Mouse (Mus musculus) CD4-positive, CD25-positive, alpha-beta regulatory T cell, adult 2 months (primary cell): ENCODE measurements around the gene 1700122O11Rik.

ENCODE experiments used
- DNase-seq: peaks from one replicate; pipeline ENCODE4 v3.0.0-alpha.2; 2012; ENCODE audit warnings: low read depth, low spot score

1700122O11Rik gene

DNA sequence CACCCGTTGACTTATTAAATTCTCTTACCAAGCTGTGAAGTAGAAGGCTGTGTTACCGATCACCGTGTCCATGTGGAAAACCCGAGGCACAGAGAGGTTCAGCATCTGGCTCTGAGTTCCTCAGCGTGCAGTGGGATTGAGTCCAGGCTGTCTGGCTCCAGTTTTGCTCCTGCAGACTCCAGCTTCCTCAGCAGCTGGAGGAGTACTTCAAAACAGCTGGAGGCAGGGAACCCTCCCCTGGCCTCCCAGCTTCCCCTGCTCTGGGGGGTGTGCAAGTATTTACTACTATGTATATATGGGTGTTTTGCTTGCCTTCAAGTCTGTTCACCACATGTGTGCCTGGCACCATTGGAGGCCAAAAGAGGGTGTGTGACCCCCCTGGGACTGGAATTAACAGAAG, 9.8 kb downstream of the 1700122O11Rik start:
- DNase-seq: no peak

GRCm38 (mm10) chr17:48027677-48028076, 10.4 kb downstream of the 1700122O11Rik start:
- no peak for DNase-seq

- DNase-seq: no peak
Observed at GRCm38 (mm10) chr17:48027019-48027418, 11.1 kb downstream of the 1700122O11Rik start.

- DNase-seq: no peak
Observed at GRCm38 (mm10) chr17:48024045-48024444, 14.0 kb downstream of the 1700122O11Rik start.

DNA sequence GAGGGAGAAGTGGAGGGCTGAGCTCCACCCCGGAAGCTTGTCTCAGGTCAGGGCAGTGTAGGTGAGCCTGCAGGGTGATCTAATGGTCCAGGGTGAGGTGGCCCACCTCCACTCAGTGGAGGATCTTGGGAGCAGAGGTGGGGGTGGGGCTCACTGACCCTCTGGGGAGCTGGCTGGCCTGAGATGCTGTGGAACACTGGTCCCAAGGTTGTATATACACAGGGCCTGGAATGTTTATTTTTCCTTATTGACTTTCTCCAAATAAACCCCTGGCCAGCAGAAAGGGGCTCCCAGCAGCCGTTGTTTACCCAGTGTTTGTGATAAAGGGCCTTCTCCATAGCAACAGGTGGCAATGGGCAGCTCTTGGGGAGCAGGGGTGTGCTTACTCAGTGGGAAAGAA, 18.5 kb downstream of the 1700122O11Rik start:
- no peak for DNase-seq

- no peak for DNase-seq
Observed at GRCm38 (mm10) chr17:48016566-48016965, 21.5 kb downstream of the 1700122O11Rik start.

- DNase-seq: no peak
Observed at GRCm38 (mm10) chr17:48012561-48012960, 25.5 kb downstream of the 1700122O11Rik start.

GRCm38 (mm10) chr17:48011105-48011504, 27.0 kb downstream of the 1700122O11Rik start:
- no peak for DNase-seq

DNA sequence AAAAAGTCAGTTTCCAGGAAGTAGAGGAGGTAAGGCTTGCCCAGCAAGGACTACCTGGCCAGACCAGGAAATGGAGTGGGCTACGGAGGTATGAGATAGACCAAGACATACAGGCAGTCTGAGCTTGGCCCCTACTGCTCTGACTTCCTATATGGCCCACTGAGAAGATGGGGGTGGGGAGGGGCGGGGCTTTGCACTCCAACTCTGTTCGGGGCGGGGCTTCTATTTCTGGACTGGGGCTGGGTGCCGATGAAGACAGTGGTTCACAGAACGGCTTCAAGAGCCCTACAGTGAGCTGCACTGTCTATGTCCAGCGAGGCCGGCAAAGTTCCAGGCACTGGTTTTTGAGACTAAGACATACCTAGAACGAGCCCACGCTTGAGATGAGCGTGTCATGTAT, 27.8 kb downstream of the 1700122O11Rik start:
- DNase-seq: no peak

GRCm38 (mm10) chr17:48005816-48006215, 32.3 kb downstream of the 1700122O11Rik start:
- no peak for DNase-seq

- no peak for DNase-seq
Observed at GRCm38 (mm10) chr17:48005091-48005490, 33.0 kb downstream of the 1700122O11Rik start.

DNA sequence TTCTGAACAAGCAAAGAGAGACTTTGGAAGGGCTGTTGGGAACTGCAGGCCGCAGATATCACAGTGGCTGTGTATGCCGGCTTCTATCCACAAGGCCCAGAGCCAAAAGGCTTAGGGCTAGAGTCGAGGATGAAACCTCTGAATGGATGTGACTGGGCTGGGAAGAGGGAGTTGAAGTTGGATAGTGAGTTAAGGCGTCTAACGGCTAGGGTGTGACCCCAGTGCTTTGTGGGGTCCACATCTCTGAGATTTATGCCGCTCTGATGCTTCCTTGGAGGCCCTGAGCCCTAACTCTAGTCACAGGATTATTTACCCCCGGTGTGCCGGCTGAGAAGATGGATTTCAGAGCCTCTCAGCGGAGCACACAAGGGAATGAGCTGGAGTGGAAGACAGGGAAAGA, 33.5 kb downstream of the 1700122O11Rik start:
- no peak for DNase-seq

- DNase-seq: no peak
Observed at GRCm38 (mm10) chr17:48002486-48002885, 35.6 kb downstream of the 1700122O11Rik start.

DNA sequence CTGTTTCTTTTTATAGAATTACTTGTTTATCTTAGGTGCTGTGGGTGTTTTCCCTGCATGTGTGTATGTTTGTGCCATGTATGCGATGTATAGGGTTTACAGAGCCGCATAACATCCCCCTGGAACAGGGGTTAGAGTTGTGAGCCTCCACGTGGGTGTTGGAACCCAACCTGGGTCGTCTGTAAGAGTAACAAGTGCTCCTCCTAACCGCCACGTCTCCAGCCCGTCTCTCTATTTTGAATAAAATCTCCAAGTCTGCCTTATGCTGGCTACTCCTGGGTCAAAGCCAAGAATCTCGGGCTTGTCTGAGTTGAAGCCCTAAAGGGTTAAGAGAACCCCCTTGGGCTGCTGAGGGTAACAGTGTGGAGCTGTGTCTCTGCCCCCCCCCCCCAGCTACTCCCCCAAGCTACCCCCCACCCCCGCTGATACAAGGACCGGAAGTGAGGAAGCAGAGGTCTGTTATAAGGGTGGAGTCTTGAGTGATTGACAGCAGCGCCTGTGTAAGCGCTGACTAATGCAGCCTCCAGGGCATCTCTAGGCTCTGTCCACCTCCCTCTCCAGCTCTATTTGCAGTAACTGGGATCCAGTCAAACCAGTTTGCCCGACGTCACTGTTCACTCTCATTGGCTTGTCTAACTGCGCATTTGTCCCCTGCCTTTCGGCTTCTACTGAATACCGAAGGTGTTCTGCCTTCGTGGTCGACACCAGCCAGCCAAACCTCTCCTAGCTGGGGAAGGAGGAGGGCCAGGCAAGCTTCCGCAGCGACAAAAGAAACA, 36.3 kb downstream of the 1700122O11Rik start:
- DNase-seq: peak; percentile 81

DNA sequence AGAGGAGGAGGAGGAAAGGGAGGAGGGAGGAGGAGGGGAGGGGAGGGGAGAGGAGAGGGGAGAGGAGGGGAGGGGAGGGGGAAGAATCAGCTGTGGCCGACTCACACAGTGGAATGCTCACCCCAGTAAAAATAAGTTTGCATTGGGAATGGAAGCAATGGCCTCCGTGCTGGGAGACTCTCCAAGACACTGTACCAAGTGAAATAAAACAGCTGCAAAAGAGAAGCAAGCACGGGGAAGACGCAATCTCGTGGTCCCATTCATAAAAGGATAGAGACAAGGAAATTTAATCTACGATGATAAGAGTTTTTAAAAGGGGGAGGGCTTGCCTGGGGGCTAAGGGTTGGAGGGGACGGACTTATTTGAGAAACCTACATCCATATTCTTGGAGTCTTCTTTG, 36.9 kb downstream of the 1700122O11Rik start:
- DNase-seq: peak; percentile 6

- no peak for DNase-seq
Observed at GRCm38 (mm10) chr17:47999812-48000211, 38.3 kb downstream of the 1700122O11Rik start.

DNA sequence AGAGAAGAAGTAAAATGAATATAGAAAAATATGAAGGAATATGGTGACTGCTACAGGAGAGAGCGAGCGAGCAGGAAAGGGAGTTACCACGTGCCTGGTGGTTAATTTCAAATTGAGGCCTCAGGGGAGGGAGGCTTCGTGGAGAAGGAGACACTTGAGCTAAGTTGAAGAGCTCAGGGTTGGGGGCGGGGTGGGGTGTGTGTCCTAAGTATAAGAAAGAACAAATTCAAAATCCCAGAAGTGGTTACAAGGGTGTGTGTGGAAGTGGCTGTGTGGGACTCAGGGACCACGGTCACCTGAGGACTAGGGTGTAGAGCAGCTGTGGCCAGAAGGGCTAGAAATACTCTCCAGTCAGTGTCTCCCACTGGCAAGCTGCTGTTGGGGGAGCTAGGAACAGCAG, 38.7 kb downstream of the 1700122O11Rik start:
- no peak for DNase-seq

- DNase-seq: no peak
Observed at GRCm38 (mm10) chr17:47997806-47998205, 40.3 kb downstream of the 1700122O11Rik start.

- DNase-seq: no peak
Observed at GRCm38 (mm10) chr17:47990392-47991123, 47.5 kb downstream of the 1700122O11Rik start.

DNA sequence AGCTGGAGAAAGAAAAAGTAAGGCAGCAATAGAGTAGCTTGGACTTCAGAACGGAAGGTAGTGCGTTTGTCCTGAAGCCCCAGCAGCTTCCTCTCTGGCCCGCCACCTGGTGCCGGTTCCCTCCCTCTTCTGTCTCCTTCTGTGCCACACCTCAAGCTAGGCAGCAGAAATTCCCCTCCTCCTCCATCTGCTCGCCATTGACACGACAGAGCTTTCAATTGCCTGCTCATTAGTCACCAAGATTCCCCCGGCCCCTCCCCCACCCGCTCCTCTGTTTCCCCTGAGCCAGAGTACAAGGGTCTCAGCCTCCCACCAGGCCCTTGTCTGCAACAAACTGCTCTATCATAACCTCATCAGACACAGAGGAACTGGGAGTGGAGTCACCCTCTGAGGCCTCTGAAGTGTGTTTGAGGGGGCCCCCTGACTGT, 48.1 kb downstream of the 1700122O11Rik start:
- peak; percentile 68 for DNase-seq

DNA sequence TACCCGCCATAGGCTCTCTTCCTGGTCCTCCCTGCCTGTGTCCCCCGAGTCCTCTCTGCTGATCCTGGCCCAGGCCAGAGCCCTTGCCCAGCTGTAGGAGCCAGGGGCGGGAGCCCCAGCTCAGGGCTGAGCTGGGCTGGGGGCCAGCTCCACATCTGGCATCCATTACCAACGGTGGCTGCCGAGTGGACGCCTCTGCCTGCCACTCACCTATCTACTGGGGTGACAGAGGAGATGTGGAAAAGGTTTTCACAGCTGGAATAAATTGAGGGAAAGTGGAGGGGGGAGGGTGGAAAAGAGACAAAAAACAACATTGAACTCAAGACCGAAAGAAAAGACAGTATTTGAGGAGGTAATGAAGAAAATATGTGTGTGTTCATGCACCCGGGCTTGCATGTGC, 49.3 kb downstream of the 1700122O11Rik start:
- no peak for DNase-seq

DNA sequence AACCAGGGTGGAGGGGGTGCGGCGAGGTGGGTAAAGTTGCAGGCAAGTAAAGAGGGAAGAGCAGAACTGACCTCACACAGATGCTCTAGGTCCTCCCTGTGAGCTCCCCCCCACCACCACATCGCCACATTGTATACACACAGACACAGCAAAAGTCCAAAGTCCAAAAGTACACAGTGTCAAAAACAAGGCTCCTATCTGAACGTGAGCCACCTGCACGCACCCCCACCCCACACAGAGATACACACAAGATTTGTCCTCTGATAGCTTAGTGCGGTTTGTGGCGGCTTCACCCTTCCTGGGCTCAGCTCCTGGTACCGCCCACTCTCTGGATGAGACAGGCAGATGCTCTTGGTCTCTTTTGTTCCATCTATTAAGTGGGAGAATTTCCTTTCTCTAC, 50.0 kb downstream of the 1700122O11Rik start:
- peak; percentile 38 for DNase-seq
